Comparison of ENCODE assay signal across 8 mouse cellular contexts in the genomic region with DNA sequence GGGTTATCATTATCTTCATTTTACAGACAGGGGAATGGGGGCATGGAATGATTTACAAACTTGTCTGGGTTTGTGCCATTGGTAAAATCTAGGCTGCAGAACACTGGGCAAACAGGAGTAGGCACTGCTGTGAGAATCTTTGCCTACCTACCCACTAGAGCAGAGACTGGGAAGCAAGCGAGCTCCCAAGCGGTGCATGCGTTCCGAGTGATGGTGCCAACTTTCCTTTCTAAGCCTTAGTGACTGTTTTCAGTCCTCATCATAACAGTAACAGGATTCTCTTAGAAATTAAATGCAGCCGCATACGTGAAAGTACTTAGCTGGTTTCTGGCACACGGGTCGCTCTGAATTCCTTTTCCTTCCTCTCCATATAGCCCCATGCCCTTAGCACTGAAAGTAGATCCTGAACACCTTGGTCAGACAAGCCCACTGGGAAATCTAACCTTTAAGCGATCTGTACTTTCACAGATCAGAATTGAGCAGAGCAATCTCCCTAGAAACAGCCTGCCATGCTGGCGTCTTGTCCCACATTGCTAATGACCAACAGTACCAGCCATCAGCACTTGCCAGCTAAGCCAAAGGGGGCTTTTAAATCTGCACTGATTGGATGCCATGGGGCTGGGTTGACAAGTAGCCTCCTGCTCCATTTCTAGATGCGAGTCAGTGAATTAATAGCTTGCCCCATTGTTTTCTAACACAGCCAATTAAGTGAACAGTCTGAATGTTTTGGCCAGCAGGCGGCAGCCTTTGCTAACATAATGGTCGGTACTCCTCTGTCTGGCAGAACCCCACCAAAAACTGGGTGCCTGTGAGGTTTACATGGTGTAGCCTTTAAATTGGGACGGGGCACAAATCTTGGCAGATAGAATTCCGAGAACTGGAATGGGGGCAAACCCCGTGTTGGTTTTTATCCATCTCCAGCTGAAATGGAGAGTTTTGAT. TPM values are rescaled to one million over a fixed set of nuclear protein-coding genes. Genes with fewer than 3 reads are reported as not detected.
DNase-seq lines count a peak whose midpoint lies in the region; ATAC-seq and TF ChIP-seq lines count a peak whose summit lies in the region.

No protein-coding gene starts in this region.

- TF ChIP-seq EP300 in lung, postnatal 0 days (IDR thresholded peaks at IDR 0.05), result no peak

- peak; percentile 92 for TF ChIP-seq CTCF in lung, postnatal 0 days (IDR thresholded peaks at IDR 0.05)

- in situ Hi-C loops in ES-E14 (cut with MboI; ENCODE audit: low sequenced_read_pairs in 2 of 2, unreplicated experiment in 2 of 2), result loop anchor here in 1 of 2 experiments (10.0 kb wide), 2 partner anchors 526 to 866 kb away; no protein-coding TSS in a partner anchor

- 53% methylated on average over 16 of the region's 16 CpGs for WGBS in lung, postnatal 0 days

- no peak overlapping the region for H3K9ac ChIP-seq in ES-E14 (ENCODE audit: insufficient read depth, low read depth, low read length, poor library complexity, severe bottlenecking)
- H3K9ac ChIP-seq in lung, postnatal 0 days (replicated peaks; ENCODE audit: low read depth), result no peak overlapping the region

- no peaks in the 10 kb centered on the region for H3K36me3 ChIP-seq in ES-E14 (ENCODE audit: control insufficient read depth, insufficient read depth, low read length, poor library complexity, severe bottlenecking)
- no peaks in the 10 kb centered on the region for H3K36me3 ChIP-seq in lung, postnatal 0 days (ENCODE audit: insufficient read depth, low read length)

- peak; percentile 69 for DNase-seq in ES-E14 (ENCODE audit: low read depth, low spot score)
- DNase-seq in cerebellum, adult 18-20 months, result peak; percentile 78 to 82
- peak; percentile 87 to 96 for DNase-seq in layer of hippocampus, adult 8-10 months (ENCODE audit: low spot score in 2 of 2)
- peak; percentile 85 for DNase-seq in lung, postnatal 0 days (ENCODE audit: low spot score)
- peak; percentile 84 for DNase-seq in ovary, postnatal 14 days (ENCODE audit: low spot score)
- peak; percentile 70 to 86 for DNase-seq in thymus, postnatal 10 days (ENCODE audit: low spot score in 2 of 2)

- H3K9me3 ChIP-seq in ES-E14 (ENCODE audit: control insufficient read depth, insufficient read depth, low read depth, low read length), result no peaks in the 10 kb centered on the region
- no peaks in the 10 kb centered on the region for H3K9me3 ChIP-seq in lung, postnatal 0 days (ENCODE audit: low read length)

- no peaks in the 10 kb centered on the region for H3K27me3 ChIP-seq in lung, postnatal 0 days (replicated peaks; ENCODE audit: insufficient read depth, low read length)

- 0 out of 2 replicates have a peak overlapping the region, but pooled peaks have one; percentile 12 for H3K4me2 ChIP-seq in lung, postnatal 0 days (replicated peaks; ENCODE audit: low read depth, low read length)

- no peak overlapping the region for H3K4me3 ChIP-seq in ES-E14 (ENCODE audit: insufficient read depth in 1 of 2, low read depth in 1 of 2, low read length in 2 of 2, poor library complexity in 1 of 2, severe bottlenecking in 1 of 2)
- no peak overlapping the region for H3K4me3 ChIP-seq in lung, postnatal 0 days (ENCODE audit: low read depth, low read length)

- peak; percentile 88 for ATAC-seq in frontal cortex, adult (ENCODE audit: low TSS enrichment)
- peak; percentile 65 to 86; a peak in 3 of 4 replicates for ATAC-seq in hematopoietic stem cell, adult 5-6 weeks (replicated peaks in 1 of 2; ENCODE audit: insufficient read depth in 1 of 2, low FRiP score in 2 of 2, low TSS enrichment in 1 of 2, low read depth in 1 of 2, poor library complexity in 2 of 2, severe bottlenecking in 2 of 2)
- ATAC-seq in lung, postnatal 0 days, result peak; percentile 79

- no peaks in the 10 kb centered on the region for H3K4me1 ChIP-seq in ES-E14 (ENCODE audit: control insufficient read depth in 2 of 2, insufficient read depth in 2 of 2, low read length in 2 of 2, poor library complexity in 1 of 2)
- no peaks in the 10 kb centered on the region for H3K4me1 ChIP-seq in lung, postnatal 0 days (ENCODE audit: insufficient read depth, low read depth, low read length)

- no peak overlapping the region for H3K27ac ChIP-seq in ES-E14 (ENCODE audit: insufficient read depth, low read depth, low read length, poor library complexity, severe bottlenecking)
- no peak overlapping the region for H3K27ac ChIP-seq in lung, postnatal 0 days (ENCODE audit: low read length)

TF ChIP-seq in ES-E14, 5 proteins besides CTCF, POLR2A, EP300 and RAD21:
- TF ChIP-seq MAFK (IDR thresholded peaks at IDR 0.05; ENCODE audit: insufficient read depth, low read depth, low read length), result no peak
- peak; percentile 99 for TF ChIP-seq ZC3H11A (IDR thresholded peaks at IDR 0.05; ENCODE audit: borderline replicate concordance, low read depth, low read length)
TF ChIP-seq in ES-E14: peak in this region for 1.

RNA-seq across cellular contexts. Expression of gene Tyw5, which starts 21.7 kb away (rescaled TPM):
- total RNA-seq in ES-E14 (2012; rRNA removed), result 23.1 and 25.5 TPM in 2 replicates
- 35.7 and 41.6 TPM in 2 replicates for total RNA-seq in hematopoietic stem cell, adult 5-6 weeks (2017)
- total RNA-seq in layer of hippocampus, adult 8-10 months (2022), result 10 to 100 TPM; 17.6 to 25.9 (median 22.3) TPM
- polyA plus RNA-seq in lung, postnatal 0 days (2015; fragmentation: Nextera tagmentation; extraction: Ambion mirVana), result 20.5 and 26.9 TPM in 2 replicates

RNA-seq across cellular contexts. Expression of gene Maip1, which starts 22.5 kb away (rescaled TPM):
- 12.4 and 14.5 TPM in 2 replicates for total RNA-seq in ES-E14 (2012; rRNA removed)
- 12.7 and 12.9 TPM in 2 replicates for total RNA-seq in hematopoietic stem cell, adult 5-6 weeks (2017)
- 10 to 100 TPM; 12.0 to 13.4 (median 12.5) TPM for total RNA-seq in layer of hippocampus, adult 8-10 months (2022)
- 10.9 and 11.9 TPM in 2 replicates for polyA plus RNA-seq in lung, postnatal 0 days (2015; fragmentation: Nextera tagmentation; extraction: Ambion mirVana)

RNA-seq across cellular contexts. Expression of gene 1700066M21Rik, which starts 51.2 kb away (rescaled TPM):
- total RNA-seq in ES-E14 (2012; rRNA removed), result 6.7 and 7.3 TPM in 2 replicates
- 11.9 and 13.4 TPM in 2 replicates for total RNA-seq in hematopoietic stem cell, adult 5-6 weeks (2017)
- total RNA-seq in layer of hippocampus, adult 8-10 months (2022), result 10 to 100 TPM; 18.7 to 26.0 (median 21.8) TPM
- 5.3 and 6.3 TPM in 2 replicates for polyA plus RNA-seq in lung, postnatal 0 days (2015; fragmentation: Nextera tagmentation; extraction: Ambion mirVana)
